Mouse (Mus musculus) ES-E14 (cell line): Measurements from ENCODE around the gene Gdpd5. TPM values are rescaled to one million over a fixed set of nuclear protein-coding genes. Genes with fewer than 3 reads are reported as not detected.

Source experiments
- DNase-seq: peaks from one replicate; pipeline ENCODE4 v3.0.0-alpha.2; 2013; ENCODE audit warnings: low read depth, low spot score
- H3K27ac ChIP-seq: 2 replicates; pipeline ENCODE4 v1.5.1; 2012; ENCODE audit warnings: low read depth, mild to moderate bottlenecking, low read length, moderate library complexity, mixed read lengths; ENCODE audit not compliant: poor library complexity, insufficient read depth, severe bottlenecking
- H3K36me3 ChIP-seq: 2 replicates; pipeline ENCODE4 v1.6.1; 2012; ENCODE audit warnings: mild to moderate bottlenecking, low read length, moderate library complexity, mixed read lengths; ENCODE audit not compliant: control insufficient read depth, poor library complexity, insufficient read depth, severe bottlenecking
- H3K4me1 ChIP-seq, 2 experiments: fragments of 150-350 bp in 1 of 2; sonication (generic) in 1 of 2; 2 replicates each; pipeline ENCODE4 v1.6.1; 2012; ENCODE audit warnings: low read length in 2 of 2, mild to moderate bottlenecking in 1 of 2, mixed read lengths in 1 of 2; ENCODE audit not compliant: control insufficient read depth in 2 of 2, insufficient read depth in 2 of 2, poor library complexity in 1 of 2
- H3K4me3 ChIP-seq, 2 experiments: fragments of 150-350 bp in 1 of 2; sonication (generic) in 1 of 2; 2 replicates each; pipeline ENCODE4 v1.5.1; 2012; ENCODE audit warnings: low read length in 2 of 2, low read depth in 1 of 2, mild to moderate bottlenecking in 1 of 2, mixed read lengths in 1 of 2; ENCODE audit not compliant: insufficient read depth in 1 of 2, poor library complexity in 1 of 2, severe bottlenecking in 1 of 2
- H3K9ac ChIP-seq: 2 replicates; pipeline ENCODE4 v1.6.1; 2012; ENCODE audit warnings: low read depth, mild to moderate bottlenecking, low read length, mixed read lengths; ENCODE audit not compliant: poor library complexity, insufficient read depth, severe bottlenecking
- H3K9me3 ChIP-seq: fragments of 150-350 bp; sonication (generic); 2 replicates; pipeline ENCODE4 v1.6.1; 2012; ENCODE audit warnings: low read depth, mild to moderate bottlenecking, low read length; ENCODE audit not compliant: control insufficient read depth, insufficient read depth
- CHD2 ChIP-seq: IDR thresholded peaks from 2 replicates; pipeline ENCODE4 v1.6.1; 2014; ENCODE audit warnings: mild to moderate bottlenecking, low read depth, low read length, inconsistent platforms
- HCFC1 ChIP-seq: IDR thresholded peaks from 2 replicates; pipeline ENCODE4 v1.6.1; 2012; ENCODE audit warnings: low read length, inconsistent platforms, borderline replicate concordance; ENCODE audit not compliant: insufficient read depth
- MAFK ChIP-seq: IDR thresholded peaks from 2 replicates; pipeline ENCODE4 v1.6.1; 2014; ENCODE audit warnings: mild to moderate bottlenecking, low read depth, low read length, inconsistent platforms; ENCODE audit not compliant: insufficient read depth
- ZC3H11A ChIP-seq: IDR thresholded peaks from 2 replicates; pipeline ENCODE4 v1.6.1; 2012; ENCODE audit warnings: low read depth, mild to moderate bottlenecking, inconsistent platforms, low read length, borderline replicate concordance
- ZNF384 ChIP-seq: IDR thresholded peaks from 2 replicates; pipeline ENCODE4 v1.6.1; 2012; ENCODE audit warnings: low read depth, low read length, inconsistent platforms
- in situ Hi-C, 2 experiments: fragments of 600-800 bp; cut with MboI; formaldehyde crosslinking; loops; one replicate each; pipeline ENCODE4 v1.15.1; 2025; ENCODE audit warnings: low sequenced_read_pairs in 2 of 2, inconsistent platforms in 1 of 2; ENCODE audit not compliant: unreplicated experiment in 2 of 2
- total RNA-seq: library from RNA; depleted of rRNA; stranded (reverse); fragments of 300-350 nt; gene quantifications from 2 replicates; pipeline ENCODE4 v1.2.3, GENCODE M21; 2012

Gdpd5 gene
- total RNA-seq, 1 experiment, result 10.2 TPM

GRCm38 (mm10) chr7:99357201-99357600, 24.0 kb upstream of the Gdpd5 start:
- Histone ChIP-seq H3K9ac (no peak overlapping the region), H3K4me1 (peaks cover 11 to 49% of the 10 kb centered on the region in 2 experiments), H3K9me3 (no peaks in the 10 kb centered on the region), H3K4me3 (no peak overlapping the region), H3K36me3 (no peaks in the 10 kb centered on the region), H3K27ac (no peak overlapping the region)
- in situ Hi-C loops, result no loop called here
- TF ChIP-seq ZNF384 (no peak), ZC3H11A (no peak), CHD2 (no peak), HCFC1 (no peak)
- no peak for DNase-seq

DNA sequence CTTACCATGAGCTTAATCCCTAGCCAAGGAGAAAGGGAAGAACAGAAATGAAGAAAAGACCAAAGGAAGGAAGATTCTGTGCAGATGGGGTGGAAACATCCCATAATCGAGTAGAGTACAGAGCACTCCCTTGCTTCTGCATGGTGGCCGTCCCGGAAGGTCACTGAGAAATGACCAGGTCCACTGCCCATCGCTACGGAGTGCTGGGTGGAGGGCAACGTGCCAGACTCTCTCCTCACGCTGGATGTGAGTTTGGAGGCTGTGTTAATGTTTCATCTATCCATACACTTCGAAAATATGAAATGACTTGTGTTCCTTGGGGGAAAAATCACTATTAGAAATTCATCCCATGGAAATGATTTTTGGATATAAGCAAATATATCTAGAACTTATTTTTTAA, 22.8 kb upstream of the Gdpd5 start:
- Histone ChIP-seq H3K4me3 (no peak overlapping the region), H3K27ac (no peak overlapping the region), H3K36me3 (no peaks in the 10 kb centered on the region), H3K9ac (no peak overlapping the region), H3K9me3 (no peaks in the 10 kb centered on the region), H3K4me1 (peaks cover 8 to 40% of the 10 kb centered on the region in 2 experiments)
- TF ChIP-seq ZNF384 (no peak), MAFK (no peak), ZC3H11A (no peak), HCFC1 (no peak), CHD2 (no peak)
- in situ Hi-C loops, result no loop called here
- DNase-seq, result no peak

GRCm38 (mm10) chr7:99360021-99360802, 21.0 kb upstream of the Gdpd5 start:
- in situ Hi-C loops, result no loop called here
- TF ChIP-seq CHD2, result no peak
- TF ChIP-seq MAFK, result no peak
- TF ChIP-seq HCFC1, result no peak
- no peak for TF ChIP-seq ZNF384
- peaks cover 8 to 30% of the 10 kb centered on the region in 2 experiments for H3K4me1 ChIP-seq

GRCm38 (mm10) chr7:99360803-99361414, 20.3 kb upstream of the Gdpd5 start:
- in situ Hi-C loops, result no loop called here
- peaks cover 8 to 24% of the 10 kb centered on the region in 2 experiments for H3K4me1 ChIP-seq
- H3K4me3 ChIP-seq, result no peak overlapping the region
- H3K9me3 ChIP-seq, result no peaks in the 10 kb centered on the region
- no peak for TF ChIP-seq HCFC1
- no peak for TF ChIP-seq ZC3H11A
- no peak for TF ChIP-seq ZNF384
- no peaks in the 10 kb centered on the region for H3K36me3 ChIP-seq
- H3K9ac ChIP-seq, result no peak overlapping the region
- DNase-seq, result no peak
- peak overlapping the region; percentile 2; the same call in 1 of the 2 replicates for H3K27ac ChIP-seq

More at GRCm38 (mm10) chr7:99360021-99360802, 21.0 kb upstream of the Gdpd5 start:
- Histone ChIP-seq H3K9me3 (no peaks in the 10 kb centered on the region), H3K27ac (peak overlapping the region; percentile 48; the same call in 1 of the 2 replicates), H3K4me3 (no peak overlapping the region), H3K36me3 (no peaks in the 10 kb centered on the region), H3K9ac (0 out of 2 replicates have a peak overlapping the region, but pooled peaks have one; percentile 26)
- peak; percentile 57 for DNase-seq

DNA sequence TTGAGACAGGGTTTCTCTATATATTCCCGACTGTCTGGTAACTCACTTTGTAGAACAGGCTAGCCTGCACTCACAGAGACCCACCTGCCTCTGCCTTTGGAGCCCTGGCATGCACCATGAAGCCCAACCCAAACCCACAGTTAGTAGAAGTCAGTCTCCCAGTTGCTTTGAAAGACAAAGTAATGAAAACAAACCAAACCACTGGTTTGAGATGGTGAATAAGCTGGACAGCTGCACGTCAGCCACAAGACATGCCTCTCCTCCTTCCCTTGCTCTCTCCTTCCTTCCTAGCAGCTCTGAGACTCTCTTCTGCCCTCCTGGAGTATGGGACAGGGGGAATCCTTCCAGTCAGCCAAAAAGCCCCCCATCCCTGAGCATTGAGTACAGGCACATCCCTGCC, 19.1 kb upstream of the Gdpd5 start:
- peaks cover 4 to 12% of the 10 kb centered on the region in 2 experiments for H3K4me1 ChIP-seq
- no peak overlapping the region for H3K27ac ChIP-seq
- no peak overlapping the region for H3K9ac ChIP-seq
- no peak for TF ChIP-seq ZC3H11A
- no peak for TF ChIP-seq MAFK
- no peak for TF ChIP-seq CHD2
- no peak for TF ChIP-seq HCFC1
- no peak overlapping the region for H3K4me3 ChIP-seq
- H3K9me3 ChIP-seq, result no peaks in the 10 kb centered on the region
- in situ Hi-C loops, result no loop called here
- no peak for DNase-seq
- no peaks in the 10 kb centered on the region for H3K36me3 ChIP-seq
